Mouse (Mus musculus) E14TG2a.4 (cell line): ENCODE measurements at regions not wholly inside any gene's neighbourhood (a gene's known extent, or its start where the extent isn't known, plus 50 kb on each side); places are given as distances from the start of the nearest gene placed in this dataset.

Experiments
- CTCF ChIP-seq: conservative IDR thresholded peaks from 2 replicates; pipeline ENCODE4 v1.5.1; 2014; ENCODE audit warnings: low read length
- POU5F1 ChIP-seq: IDR thresholded peaks from 2 replicates; pipeline ENCODE4 v1.6.1; 2014; ENCODE audit warnings: low read length, borderline replicate concordance

DNA sequence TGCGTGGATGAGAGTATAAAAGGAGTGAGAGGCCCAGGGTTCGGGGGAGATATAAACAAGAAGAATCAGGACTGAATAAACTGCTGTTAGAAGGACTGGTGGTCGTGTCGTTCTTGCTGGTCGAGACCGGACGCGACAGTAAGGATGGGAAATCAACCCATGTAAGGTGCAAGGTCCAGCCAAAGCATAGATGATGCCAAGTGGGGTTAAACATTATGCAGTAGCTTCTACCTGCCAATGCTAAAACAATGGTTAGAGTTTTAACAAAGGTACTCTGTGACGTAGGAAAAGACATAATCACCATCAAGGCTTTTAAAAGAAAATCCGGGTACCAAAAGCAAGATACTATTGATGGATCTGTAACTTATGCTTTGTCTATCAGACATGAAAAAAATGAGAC is 58.4 kb upstream of the Tmc1 start:
- no peak for TF ChIP-seq CTCF
- TF ChIP-seq POU5F1: no peak
